ENCODE assay signal across 26 mouse cellular contexts in genomic region chr15:93255295-93255694, GRCm38 (mm10). TPM values are rescaled to one million over a fixed set of nuclear protein-coding genes. Genes with fewer than 3 reads are reported as not detected.
A peak's percentile ranks its signal among the peaks of the same experiment; 100 is the strongest.
DNase-seq lines count a peak whose midpoint lies in the region; ATAC-seq and TF ChIP-seq lines count a peak whose summit lies in the region.
"Had no signal": no experiment of that assay in that cellular context is flagged by ENCODE, and none has a peak within 500 bp of the region (broad histone marks: within the 10 kb centered on the region; RNA-seq: fewer than 3 reads in every experiment).

No protein-coding gene starts in this region.

- ATAC-seq in midbrain, embryonic 11.5 days (ENCODE audit: low FRiP score) = no peak
- ATAC-seq in activated CD4-positive, CD25-positive, alpha-beta regulatory T cell, adult 4 months = no peak
- no peak for ATAC-seq in inflammation-experienced regulatory T-cells, adult 6 months
- ATAC-seq: forebrain, postnatal 0 days; hindbrain, postnatal 0 days; intestine, embryonic 16.5 days; lung, postnatal 0 days; midbrain, embryonic 13.5 days had no signal

- peaks cover 0 to 3% of the 10 kb centered on the region in 2 experiments; a peak in 2 of 4 replicates for H3K4me1 ChIP-seq in ES-E14 (ENCODE audit: control insufficient read depth in 2 of 2, insufficient read depth in 2 of 2, low read length in 2 of 2, poor library complexity in 1 of 2)
- H3K4me1 ChIP-seq in midbrain, embryonic 11.5 days (ENCODE audit: control insufficient read depth, insufficient read depth, low read length) = no peaks in the 10 kb centered on the region
- H3K4me1 ChIP-seq: liver, embryonic 13.5 days; midbrain, embryonic 13.5 days had no signal

- DNase-seq in kidney, adult 18-20 months = peak; percentile 12
- no peak for DNase-seq in kidney, adult 9 months
- DNase-seq in ES-E14 (ENCODE audit: low read depth, low spot score) = peak; percentile 9
- DNase-seq in embryo, embryonic 10.5 days (ENCODE audit: low spot score) = peak; percentile 43
- DNase-seq in forelimb bud, embryonic 11.5 days (ENCODE audit: low read depth, low spot score) = peak; percentile 47
- DNase-seq in midbrain, embryonic 11.5 days (ENCODE audit: low spot score, missing footprints) = no peak
- DNase-seq: adrenal gland, postnatal 10 days; cerebellum, adult 11 months; cerebellum, adult 9-11 months; forebrain, postnatal 0 days; gastrocnemius, postnatal 10 days; heart, postnatal 10 days; liver, embryonic 13.5 days; lung, adult 18-20 months; lung, postnatal 4 days; thymus, adult 2 months; thymus, postnatal 36 days had no signal

- no peaks in the 10 kb centered on the region for H3K9me3 ChIP-seq in ES-E14 (ENCODE audit: control insufficient read depth, insufficient read depth, low read depth, low read length)
- no peaks in the 10 kb centered on the region for H3K9me3 ChIP-seq in midbrain, embryonic 11.5 days (ENCODE audit: control insufficient read depth, low read length)
- H3K9me3 ChIP-seq: heart, embryonic 13.5 days; liver, embryonic 13.5 days; megakaryocyte, embryonic 14.5 days; midbrain, embryonic 13.5 days had no signal

- no peak overlapping the region for H3K4me3 ChIP-seq in ES-E14 (ENCODE audit: insufficient read depth in 1 of 2, low read depth in 1 of 2, low read length in 2 of 2, poor library complexity in 1 of 2, severe bottlenecking in 1 of 2)
- no peak overlapping the region for H3K4me3 ChIP-seq in midbrain, embryonic 11.5 days (ENCODE audit: low read depth, low read length)
- H3K4me3 ChIP-seq: erythroblast, embryonic 14.5 days; heart, embryonic 13.5 days; liver, embryonic 13.5 days; megakaryocyte, embryonic 14.5 days; midbrain, embryonic 13.5 days had no signal

- no peak overlapping the region for H3K4me2 ChIP-seq in midbrain, embryonic 11.5 days
- H3K4me2 ChIP-seq: heart, embryonic 13.5 days; liver, embryonic 13.5 days; midbrain, embryonic 13.5 days had no signal

- WGBS in midbrain, embryonic 11.5 days = 84% methylated on average over 10 of the region's 10 CpGs

- H3K27me3 ChIP-seq in midbrain, embryonic 11.5 days (ENCODE audit: control insufficient read depth, insufficient read depth, low read length) = no peaks in the 10 kb centered on the region
- H3K27me3 ChIP-seq: heart, embryonic 13.5 days; liver, embryonic 13.5 days; megakaryocyte, embryonic 14.5 days; midbrain, embryonic 13.5 days had no signal

- no peak overlapping the region for H3K9ac ChIP-seq in ES-E14 (ENCODE audit: insufficient read depth, low read depth, low read length, poor library complexity, severe bottlenecking)
- no peak overlapping the region for H3K9ac ChIP-seq in midbrain, embryonic 11.5 days (ENCODE audit: low read length)
- H3K9ac ChIP-seq: forebrain, postnatal 0 days; heart, embryonic 13.5 days; liver, embryonic 13.5 days; midbrain, embryonic 13.5 days had no signal

- in situ Hi-C loops in ES-E14 (cut with MboI; ENCODE audit: low sequenced_read_pairs in 2 of 2, unreplicated experiment in 2 of 2) = no loop called here

- H3K36me3 ChIP-seq in ES-E14 (ENCODE audit: control insufficient read depth, insufficient read depth, low read length, poor library complexity, severe bottlenecking) = peaks cover 13% of the 10 kb centered on the region
- H3K36me3 ChIP-seq in midbrain, embryonic 11.5 days (ENCODE audit: control insufficient read depth, insufficient read depth, low read length) = peaks cover 6% of the 10 kb centered on the region; the same call in 1 of the 2 replicates

- no peak overlapping the region for H3K27ac ChIP-seq in ES-E14 (ENCODE audit: insufficient read depth, low read depth, low read length, poor library complexity, severe bottlenecking)
- H3K27ac ChIP-seq in midbrain, embryonic 11.5 days (ENCODE audit: low read depth, low read length) = no peak overlapping the region
- H3K27ac ChIP-seq: heart, embryonic 13.5 days; hindbrain, postnatal 0 days; liver, embryonic 13.5 days; midbrain, embryonic 13.5 days had no signal

TF ChIP-seq in ES-E14, 5 proteins besides CTCF, POLR2A, EP300 and RAD21:
- TF ChIP-seq HCFC1 (IDR thresholded peaks at IDR 0.05; ENCODE audit: borderline replicate concordance, insufficient read depth, low read length) = no peak
- TF ChIP-seq CHD2 (IDR thresholded peaks at IDR 0.05; ENCODE audit: low read depth, low read length) = no peak
- TF ChIP-seq ZC3H11A (IDR thresholded peaks at IDR 0.05; ENCODE audit: borderline replicate concordance, low read depth, low read length) = no peak
- TF ChIP-seq ZNF384 (IDR thresholded peaks at IDR 0.05; ENCODE audit: low read depth, low read length) = no peak
- no peak for TF ChIP-seq MAFK (IDR thresholded peaks at IDR 0.05; ENCODE audit: insufficient read depth, low read depth, low read length)

RNA-seq across cellular contexts. Expression of gene Gxylt1, which starts 19.7 kb away (rescaled TPM):
- 22.7 and 27.7 TPM in 2 replicates for total RNA-seq in ES-E14 (2012; rRNA removed)
- 11.4 and 14.1 TPM in 2 replicates for polyA plus RNA-seq in midbrain, embryonic 11.5 days (2014; fragmentation: Nextera tagmentation; extraction: Ambion mirVana)
- 1 to 10 TPM; 4.6 to 6.4 TPM for polyA plus RNA-seq in activated CD4-positive, CD25-positive, alpha-beta regulatory T cell, adult 4 months (2017; shearing (Covaris generic))
- polyA plus RNA-seq in inflammation-experienced regulatory T-cells, adult 6 months (2017; shearing (Covaris generic)) = 1 to 10 TPM; 6.8 to 7.2 (median 7.0) TPM

Comparison
In these comparisons a context has a peak if more than half of its experiments do, and no peak if none do; other contexts are left out.
1. DNase-seq: peak in kidney, adult 18-20 months (single experiment), ES-E14 (single experiment), embryo, embryonic 10.5 days (single experiment) and forelimb bud, embryonic 11.5 days (single experiment); none in kidney, adult 9 months (single experiment) and midbrain, embryonic 11.5 days (single experiment).